Mouse (Mus musculus) ES-E14 (cell line): Measurements from ENCODE around the gene Crabp2. TPM values are rescaled to one million over a fixed set of nuclear protein-coding genes. Genes with fewer than 3 reads are reported as not detected.

Experiments
- DNase-seq: peaks from one replicate; pipeline ENCODE4 v3.0.0-alpha.2; 2013; ENCODE audit warnings: low read depth, low spot score
- H3K27ac ChIP-seq: 2 replicates; pipeline ENCODE4 v1.5.1; 2012; ENCODE audit warnings: low read depth, mild to moderate bottlenecking, low read length, moderate library complexity, mixed read lengths; ENCODE audit not compliant: poor library complexity, insufficient read depth, severe bottlenecking
- H3K36me3 ChIP-seq: 2 replicates; pipeline ENCODE4 v1.6.1; 2012; ENCODE audit warnings: mild to moderate bottlenecking, low read length, moderate library complexity, mixed read lengths; ENCODE audit not compliant: control insufficient read depth, poor library complexity, insufficient read depth, severe bottlenecking
- H3K4me1 ChIP-seq, 2 experiments: fragments of 150-350 bp in 1 of 2; sonication (generic) in 1 of 2; 2 replicates each; pipeline ENCODE4 v1.6.1; 2012; ENCODE audit warnings: low read length in 2 of 2, mild to moderate bottlenecking in 1 of 2, mixed read lengths in 1 of 2; ENCODE audit not compliant: control insufficient read depth in 2 of 2, insufficient read depth in 2 of 2, poor library complexity in 1 of 2
- H3K4me3 ChIP-seq, 2 experiments: fragments of 150-350 bp in 1 of 2; sonication (generic) in 1 of 2; 2 replicates each; pipeline ENCODE4 v1.5.1; 2012; ENCODE audit warnings: low read length in 2 of 2, low read depth in 1 of 2, mild to moderate bottlenecking in 1 of 2, mixed read lengths in 1 of 2; ENCODE audit not compliant: insufficient read depth in 1 of 2, poor library complexity in 1 of 2, severe bottlenecking in 1 of 2
- H3K9ac ChIP-seq: 2 replicates; pipeline ENCODE4 v1.6.1; 2012; ENCODE audit warnings: low read depth, mild to moderate bottlenecking, low read length, mixed read lengths; ENCODE audit not compliant: poor library complexity, insufficient read depth, severe bottlenecking
- H3K9me3 ChIP-seq: fragments of 150-350 bp; sonication (generic); 2 replicates; pipeline ENCODE4 v1.6.1; 2012; ENCODE audit warnings: low read depth, mild to moderate bottlenecking, low read length; ENCODE audit not compliant: control insufficient read depth, insufficient read depth
- CHD2 ChIP-seq: IDR thresholded peaks from 2 replicates; pipeline ENCODE4 v1.6.1; 2014; ENCODE audit warnings: mild to moderate bottlenecking, low read depth, low read length, inconsistent platforms
- HCFC1 ChIP-seq: IDR thresholded peaks from 2 replicates; pipeline ENCODE4 v1.6.1; 2012; ENCODE audit warnings: low read length, inconsistent platforms, borderline replicate concordance; ENCODE audit not compliant: insufficient read depth
- MAFK ChIP-seq: IDR thresholded peaks from 2 replicates; pipeline ENCODE4 v1.6.1; 2014; ENCODE audit warnings: mild to moderate bottlenecking, low read depth, low read length, inconsistent platforms; ENCODE audit not compliant: insufficient read depth
- ZC3H11A ChIP-seq: IDR thresholded peaks from 2 replicates; pipeline ENCODE4 v1.6.1; 2012; ENCODE audit warnings: low read depth, mild to moderate bottlenecking, inconsistent platforms, low read length, borderline replicate concordance
- ZNF384 ChIP-seq: IDR thresholded peaks from 2 replicates; pipeline ENCODE4 v1.6.1; 2012; ENCODE audit warnings: low read depth, low read length, inconsistent platforms
- in situ Hi-C, 2 experiments: fragments of 600-800 bp; cut with MboI; formaldehyde crosslinking; loops; one replicate each; pipeline ENCODE4 v1.15.1; 2025; ENCODE audit warnings: low sequenced_read_pairs in 2 of 2, inconsistent platforms in 1 of 2; ENCODE audit not compliant: unreplicated experiment in 2 of 2
- total RNA-seq: library from RNA; depleted of rRNA; stranded (reverse); fragments of 300-350 nt; gene quantifications from 2 replicates; pipeline ENCODE4 v1.2.3, GENCODE M21; 2012

Crabp2 gene
- total RNA-seq, 1 experiment: 19.7 TPM

DNA sequence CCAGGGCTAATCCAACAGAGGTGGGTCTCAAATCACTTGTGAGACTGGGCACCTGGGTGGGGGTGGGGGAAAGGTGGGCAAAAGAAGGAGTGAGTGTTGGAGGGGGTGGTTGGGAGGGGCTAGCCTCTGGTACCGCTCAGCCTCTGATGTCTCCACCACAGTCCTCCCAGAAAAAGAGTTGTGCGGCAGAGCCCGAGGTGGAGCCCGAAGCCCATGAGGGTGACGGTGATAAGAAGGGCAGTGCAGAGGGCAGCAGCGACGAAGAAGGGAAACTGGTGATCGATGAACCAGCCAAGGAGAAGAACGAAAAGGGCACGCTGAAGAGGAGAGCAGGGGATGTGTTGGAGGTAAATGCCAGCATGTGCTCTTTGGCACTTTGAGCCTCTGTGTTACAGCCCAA is 34.6 kb upstream of the Crabp2 start:
- H3K4me3 ChIP-seq: no peak overlapping the region
- no peak for DNase-seq
- H3K36me3 ChIP-seq: peaks cover 43% of the 10 kb centered on the region
- in situ Hi-C loops: no loop called here
- no peak overlapping the region for H3K27ac ChIP-seq
- no peak overlapping the region for H3K9ac ChIP-seq
- TF ChIP-seq CHD2 (no peak), ZNF384 (no peak), MAFK (no peak)
- H3K4me1 ChIP-seq: peaks cover 10 to 18% of the 10 kb centered on the region in 2 experiments
- H3K9me3 ChIP-seq: no peaks in the 10 kb centered on the region

DNA sequence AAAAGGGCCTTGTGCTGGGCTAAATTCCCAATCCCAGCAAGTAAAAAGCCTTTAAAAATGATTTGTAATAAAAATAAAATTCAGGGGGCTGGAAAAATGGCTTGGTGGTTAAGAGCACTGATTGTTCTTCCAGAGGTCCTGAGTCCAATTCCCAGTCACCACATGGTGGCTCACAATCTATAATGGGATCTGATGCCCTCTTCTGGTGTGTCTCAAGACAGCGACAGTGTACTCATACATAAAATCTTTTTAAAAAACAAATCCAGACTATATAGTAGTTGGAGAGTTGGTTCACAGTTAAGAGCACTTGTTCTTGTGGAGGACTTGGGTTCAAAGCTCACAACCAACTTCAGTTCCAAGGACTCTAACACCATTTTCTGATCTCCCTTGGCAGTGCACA is 31.5 kb upstream of the Crabp2 start:
- Histone ChIP-seq H3K9me3 (no peaks in the 10 kb centered on the region), H3K36me3 (peaks cover 41% of the 10 kb centered on the region), H3K4me3 (no peak overlapping the region), H3K9ac (no peak overlapping the region), H3K4me1 (peaks cover 8 to 11% of the 10 kb centered on the region in 2 experiments), H3K27ac (no peak overlapping the region)
- in situ Hi-C loops: no loop called here
- TF ChIP-seq CHD2 (no peak), ZNF384 (no peak)
- no peak for DNase-seq

DNA sequence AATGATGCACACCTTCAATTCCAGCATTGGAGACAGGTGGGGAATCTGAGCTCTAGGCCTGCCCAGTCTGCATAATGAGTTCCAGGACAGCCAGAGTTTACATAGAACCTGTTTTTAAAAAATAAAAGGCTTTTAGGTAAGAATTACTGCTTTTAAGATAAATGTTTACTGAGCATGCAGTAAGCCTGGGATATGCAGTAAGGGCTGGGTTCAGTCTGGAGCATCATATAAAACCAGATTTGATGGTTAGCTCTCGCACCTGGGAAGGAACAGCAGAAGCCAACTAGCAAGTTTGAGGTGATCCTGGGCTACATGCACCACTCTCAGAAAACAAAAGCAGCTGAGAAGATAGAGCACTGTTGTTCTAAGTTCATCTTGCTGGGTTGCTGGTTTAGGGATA is 29.9 kb upstream of the Crabp2 start:
- in situ Hi-C loops: no loop called here
- Histone ChIP-seq H3K36me3 (peaks cover 43% of the 10 kb centered on the region), H3K27ac (no peak overlapping the region), H3K9me3 (no peaks in the 10 kb centered on the region), H3K4me1 (peaks cover under 1 to 4% of the 10 kb centered on the region in 2 experiments; a peak in 3 of 4 replicates), H3K4me3 (no peak overlapping the region), H3K9ac (no peak overlapping the region)
- DNase-seq: no peak
- TF ChIP-seq MAFK (no peak), ZNF384 (no peak)

DNA sequence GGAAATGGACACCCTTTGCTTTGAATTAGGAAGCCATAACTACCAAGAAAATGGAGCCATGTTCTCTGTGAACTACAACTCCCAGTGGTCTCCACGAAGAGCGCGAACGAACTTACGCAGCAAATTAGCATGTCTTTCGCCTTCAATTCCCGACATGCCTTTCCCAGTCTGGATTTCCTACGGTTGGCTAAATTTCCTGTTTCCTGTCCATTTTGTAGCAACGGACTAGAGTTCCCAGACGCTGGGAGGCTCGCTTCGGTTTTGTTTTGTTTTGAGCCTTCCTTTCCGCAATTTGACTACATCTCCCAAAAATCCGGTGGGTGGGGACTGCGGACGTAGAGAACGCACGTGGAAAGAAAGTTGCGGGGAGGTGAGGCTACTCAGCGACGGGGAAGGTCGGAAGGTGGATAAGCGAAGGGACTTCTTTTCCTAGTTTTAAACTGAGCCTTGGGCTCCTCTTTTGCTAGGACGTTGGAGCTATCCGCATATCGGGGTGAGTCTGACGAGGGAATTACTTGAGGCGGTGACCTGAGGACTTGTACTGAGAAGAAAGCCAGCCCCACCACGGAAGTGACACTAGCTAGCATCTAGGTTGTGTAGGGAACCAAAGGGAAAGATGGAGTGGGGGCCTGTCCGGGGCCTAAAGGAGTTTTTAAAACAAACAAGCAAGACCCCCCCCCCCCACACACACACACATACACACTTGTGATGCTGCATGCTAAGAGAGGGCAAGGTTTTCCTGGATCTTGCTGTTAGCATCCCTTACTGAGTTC is 28.9 kb upstream of the Crabp2 start, which contains the start of gene Mrpl24:
Mrpl24 (plus strand) TSS at position 171 of the 773 bp plus-strand sequence.
- Histone ChIP-seq H3K9ac (peak within 1 kb of the TSS; percentile 86), H3K9me3 (no peaks in the 10 kb centered on the region), H3K4me3 (peak within 1 kb of the TSS; percentile 73 to 95), H3K4me1 (peaks cover 0 to 4% of the 10 kb centered on the region in 2 experiments; a peak in 2 of 4 replicates), H3K36me3 (peaks cover 38% of the 10 kb centered on the region), H3K27ac (peak within 1 kb of the TSS; percentile 85)
- TF ChIP-seq ZC3H11A: no peak
- no peak for TF ChIP-seq ZNF384
- TF ChIP-seq CHD2: peak; percentile 72
- peak; percentile 97 for TF ChIP-seq HCFC1
- TF ChIP-seq MAFK: peak; percentile 81
- in situ Hi-C loops: no loop called here
- DNase-seq: peak; percentile 78
